Mouse (Mus musculus): Measurements from ENCODE around the gene Hist2h2ac. TPM values are rescaled to one million over a fixed set of nuclear protein-coding genes. Genes with fewer than 3 reads are reported as not detected.
A peak's percentile ranks its signal among the peaks of the same experiment; 100 is the strongest.

The Hist2h2ac gene
- total and polyA plus RNA-seq, 2 experiments from 2014 or later: 2.5 to 913 TPM

- Histone ChIP-seq H3K4me2 (ENCODE audit: low read depth, low read length) (peak overlapping the region; percentile 65), H3K36me3 (replicated peaks; ENCODE audit: control insufficient read depth, insufficient read depth, low read length) (peaks cover 16% of the 10 kb centered on the region; the same call in 1 of the 2 replicates), H3K4me3 (ENCODE audit: low read depth, low read length) (peak overlapping the region; percentile 48), H3K9me3 (replicated peaks; ENCODE audit: control insufficient read depth, low read length) (no peaks in the 10 kb centered on the region), H3K4me1 (ENCODE audit: control insufficient read depth, insufficient read depth) (peaks cover 13% of the 10 kb centered on the region), H3K27me3 (ENCODE audit: control insufficient read depth, insufficient read depth, low read length) (no peaks in the 10 kb centered on the region), H3K27ac (ENCODE audit: low read depth) (peak overlapping the region; percentile 79), H3K9ac (replicated peaks; ENCODE audit: low read depth, low read length) (peak overlapping the region; percentile 45)
- 20% methylated on average over 27 of the region's 27 CpGs for WGBS
- TF ChIP-seq CTCF (IDR thresholded peaks at IDR 0.05; ENCODE audit: low read depth) (no peak), EP300 (IDR thresholded peaks at IDR 0.05; ENCODE audit: low read depth) (no peak)
- ATAC-seq (ENCODE audit: insufficient read depth, low read depth) (peak; percentile 1; the same call in 1 of the 2 replicates), DNase-seq (ENCODE audit: low spot score) (no peak)
These were observed 24.1 kb downstream of the Hist2h2ac start for GRCm38 (mm10) chr3:96196437-96197128.

GRCm38 (mm10) chr3:96195616-96196313, 24.9 kb downstream of the Hist2h2ac start:
- no peak overlapping the region for H3K4me2 ChIP-seq (ENCODE audit: low read depth, low read length)
- ATAC-seq (ENCODE audit: insufficient read depth, low read depth): no peak
- peak; percentile 0; the same call in 1 of the 2 replicates for TF ChIP-seq CTCF (IDR thresholded peaks at IDR 0.05; ENCODE audit: low read depth)
- no peak for TF ChIP-seq EP300 (IDR thresholded peaks at IDR 0.05; ENCODE audit: low read depth)

DNA sequence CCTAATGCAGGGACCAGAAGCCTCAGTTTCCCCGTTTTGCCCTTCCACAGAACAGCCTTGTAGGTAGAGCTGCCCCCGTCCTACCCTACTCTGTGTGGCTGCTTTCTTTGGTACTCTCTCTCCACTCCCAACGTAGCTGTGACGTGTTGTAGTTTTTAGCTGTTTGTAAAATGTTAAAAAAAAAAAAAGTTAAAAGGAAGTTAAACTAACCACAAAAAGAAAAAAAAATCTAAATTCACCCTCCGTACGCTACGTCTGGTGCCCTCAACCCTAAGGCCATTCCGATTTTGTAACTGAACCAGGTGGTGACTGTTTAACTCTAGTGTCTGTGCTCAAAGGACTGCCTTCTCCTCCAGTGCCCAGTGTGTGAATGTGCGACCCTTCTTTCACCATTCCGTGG, 25.7 kb downstream of the Hist2h2ac start:
- DNase-seq (ENCODE audit: low spot score): no peak
- TF ChIP-seq CTCF (IDR thresholded peaks at IDR 0.05; ENCODE audit: low read depth): no peak
- no peak for TF ChIP-seq EP300 (IDR thresholded peaks at IDR 0.05; ENCODE audit: low read depth)

More at GRCm38 (mm10) chr3:96195616-96196313, 24.9 kb downstream of the Hist2h2ac start:
- Histone ChIP-seq H3K4me1 (ENCODE audit: control insufficient read depth, insufficient read depth) (peaks cover 13% of the 10 kb centered on the region), H3K27ac (ENCODE audit: low read depth) (no peak overlapping the region), H3K27me3 (ENCODE audit: control insufficient read depth, insufficient read depth, low read length) (no peaks in the 10 kb centered on the region), H3K9me3 (replicated peaks; ENCODE audit: control insufficient read depth, low read length) (no peaks in the 10 kb centered on the region), H3K4me3 (ENCODE audit: low read depth, low read length) (no peak overlapping the region), H3K9ac (replicated peaks; ENCODE audit: low read depth, low read length) (no peak overlapping the region), H3K36me3 (replicated peaks; ENCODE audit: control insufficient read depth, insufficient read depth, low read length) (peaks cover 22% of the 10 kb centered on the region)
- DNase-seq (ENCODE audit: low spot score): no peak
- WGBS: 92% methylated on average over 11 of the region's 11 CpGs

DNA sequence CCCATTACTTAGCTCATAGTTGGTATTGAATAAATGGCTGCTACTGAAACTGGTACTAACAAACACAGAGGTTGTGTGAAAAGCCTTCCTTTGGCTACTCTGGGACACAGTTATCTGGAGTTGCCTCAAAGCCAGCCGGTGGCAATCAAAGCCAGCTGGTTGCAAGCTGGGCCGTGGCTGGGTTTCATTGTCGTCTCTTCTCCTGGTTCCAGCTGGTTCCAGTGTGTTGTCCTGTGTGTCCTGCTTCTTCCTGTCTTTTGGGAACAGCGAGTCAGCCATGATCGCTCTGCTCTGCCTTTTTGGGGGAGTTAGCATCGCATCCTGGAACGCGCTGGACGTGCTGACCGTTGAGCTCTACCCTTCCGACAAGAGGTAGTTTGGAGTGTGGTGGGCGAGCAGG, 27.7 kb downstream of the Hist2h2ac start:
- DNase-seq (ENCODE audit: low spot score) (no peak), ATAC-seq (ENCODE audit: insufficient read depth, low read depth) (no peak)
- no peak overlapping the region for H3K27ac ChIP-seq (ENCODE audit: low read depth)
- no peaks in the 10 kb centered on the region for H3K27me3 ChIP-seq (ENCODE audit: control insufficient read depth, insufficient read depth, low read length)
- TF ChIP-seq EP300 (IDR thresholded peaks at IDR 0.05; ENCODE audit: low read depth) (no peak), CTCF (IDR thresholded peaks at IDR 0.05; ENCODE audit: low read depth) (no peak)
- WGBS: 60% methylated on average over 12 of the region's 12 CpGs
- no peak overlapping the region for H3K4me2 ChIP-seq (ENCODE audit: low read depth, low read length)
- H3K4me1 ChIP-seq (ENCODE audit: control insufficient read depth, insufficient read depth): peaks cover 10% of the 10 kb centered on the region
- no peak overlapping the region for H3K4me3 ChIP-seq (ENCODE audit: low read depth, low read length)
- no peaks in the 10 kb centered on the region for H3K9me3 ChIP-seq (replicated peaks; ENCODE audit: control insufficient read depth, low read length)
- H3K36me3 ChIP-seq (replicated peaks; ENCODE audit: control insufficient read depth, insufficient read depth, low read length): peaks cover 45% of the 10 kb centered on the region
- no peak overlapping the region for H3K9ac ChIP-seq (replicated peaks; ENCODE audit: low read depth, low read length)

More for the DNA sequence above, 25.7 kb downstream of the Hist2h2ac start:
- no peak for ATAC-seq (ENCODE audit: insufficient read depth, low read depth)
- Histone ChIP-seq H3K9ac (replicated peaks; ENCODE audit: low read depth, low read length) (no peak overlapping the region), H3K9me3 (replicated peaks; ENCODE audit: control insufficient read depth, low read length) (no peaks in the 10 kb centered on the region), H3K4me1 (ENCODE audit: control insufficient read depth, insufficient read depth) (peaks cover 13% of the 10 kb centered on the region), H3K27ac (ENCODE audit: low read depth) (no peak overlapping the region), H3K36me3 (replicated peaks; ENCODE audit: control insufficient read depth, insufficient read depth, low read length) (peaks cover 30% of the 10 kb centered on the region), H3K4me3 (ENCODE audit: low read depth, low read length) (no peak overlapping the region), H3K27me3 (ENCODE audit: control insufficient read depth, insufficient read depth, low read length) (no peaks in the 10 kb centered on the region), H3K4me2 (ENCODE audit: low read depth, low read length) (no peak overlapping the region)
- WGBS: 88% methylated on average over 10 of the region's 10 CpGs

GRCm38 (mm10) chr3:96182382-96182776, 38.3 kb downstream of the Hist2h2ac start:
- H3K27me3 ChIP-seq (ENCODE audit: control insufficient read depth, insufficient read depth, low read length): no peaks in the 10 kb centered on the region
- H3K9ac ChIP-seq (replicated peaks; ENCODE audit: low read depth, low read length): peak overlapping the region; percentile 44; the same call in 1 of the 2 replicates
- H3K9me3 ChIP-seq (replicated peaks; ENCODE audit: control insufficient read depth, low read length): no peaks in the 10 kb centered on the region
- H3K4me2 ChIP-seq (ENCODE audit: low read depth, low read length): peak overlapping the region; percentile 74
- ATAC-seq (ENCODE audit: insufficient read depth, low read depth): peak; percentile 61
- peak overlapping the region; percentile 60 for H3K4me3 ChIP-seq (ENCODE audit: low read depth, low read length)
- TF ChIP-seq CTCF (IDR thresholded peaks at IDR 0.05; ENCODE audit: low read depth): no peak
- TF ChIP-seq EP300 (IDR thresholded peaks at IDR 0.05; ENCODE audit: low read depth): no peak
- H3K27ac ChIP-seq (ENCODE audit: low read depth): peak overlapping the region; percentile 87
- 10% methylated on average over 4 of the region's 4 CpGs for WGBS
- peak; percentile 74 for DNase-seq (ENCODE audit: low spot score)
- peaks cover 21% of the 10 kb centered on the region for H3K36me3 ChIP-seq (replicated peaks; ENCODE audit: control insufficient read depth, insufficient read depth, low read length)
- H3K4me1 ChIP-seq (ENCODE audit: control insufficient read depth, insufficient read depth): peaks cover 26% of the 10 kb centered on the region

Measured in heart, postnatal 0 days (tissue).